Mouse (Mus musculus) heart, postnatal 0 days (tissue): ENCODE measurements around the gene Rpusd2. TPM values are rescaled to one million over a fixed set of nuclear protein-coding genes. Genes with fewer than 3 reads are reported as not detected.

Experiments used
- ATAC-seq: fragments of 200-750 bp; cut with Nextera tagmentation; 2 replicates; pipeline ENCODE4 v1.8.0; 2017; ENCODE audit warnings: low read depth, moderate number of reproducible peaks, moderate library complexity; ENCODE audit not compliant: insufficient read depth
- DNase-seq: peaks from one replicate; pipeline ENCODE4 v3.0.0-alpha.2; 2016; ENCODE audit warnings: low spot score
- H3K27ac ChIP-seq: fragments of 300-500 bp; sonication (generic); 2 replicates; pipeline ENCODE4 v1.5.1; 2014; ENCODE audit warnings: low read depth, mild to moderate bottlenecking
- H3K27me3 ChIP-seq: fragments of 300-500 bp; sonication (generic); 2 replicates; pipeline ENCODE4 v1.6.1; 2014; ENCODE audit warnings: low read length, mixed read lengths; ENCODE audit not compliant: control insufficient read depth, insufficient read depth
- H3K36me3 ChIP-seq: fragments of 300-500 bp; sonication (generic); replicated peaks from 2 replicates; pipeline ENCODE4 v1.6.1; 2014; ENCODE audit warnings: low read length, mixed read lengths; ENCODE audit not compliant: control insufficient read depth, insufficient read depth
- H3K4me1 ChIP-seq: fragments of 300-500 bp; sonication (generic); 2 replicates; pipeline ENCODE4 v1.6.1; 2014; ENCODE audit warnings: antibody characterized with exemption; ENCODE audit not compliant: control insufficient read depth, insufficient read depth
- H3K4me2 ChIP-seq: fragments of 300-500 bp; sonication (generic); 2 replicates; pipeline ENCODE4 v1.6.1; 2014; ENCODE audit warnings: low read depth, mild to moderate bottlenecking, low read length, moderate library complexity
- H3K4me3 ChIP-seq: fragments of 300-500 bp; sonication (generic); 2 replicates; pipeline ENCODE4 v1.5.1; 2014; ENCODE audit warnings: low read depth, low read length
- H3K9ac ChIP-seq: fragments of 300-500 bp; sonication (generic); replicated peaks from 2 replicates; pipeline ENCODE4 v1.6.1; 2014; ENCODE audit warnings: low read depth, low read length, mixed read lengths
- H3K9me3 ChIP-seq: fragments of 300-500 bp; sonication (generic); replicated peaks from 2 replicates; pipeline ENCODE4 v1.6.1; 2016; ENCODE audit warnings: low read length; ENCODE audit not compliant: control insufficient read depth
- CTCF ChIP-seq: IDR thresholded peaks from 2 replicates; pipeline ENCODE4 v1.5.1; 2016; ENCODE audit warnings: antibody characterized with exemption, control low read depth, low read depth
- EP300 ChIP-seq: IDR thresholded peaks from 2 replicates; pipeline ENCODE4 v1.6.1; 2016; ENCODE audit warnings: antibody characterized with exemption, low read depth
- WGBS: fragments of 180-500 bp; shearing (Covaris S2); extraction: QIAGEN DNeasy Blood & Tissue Kit; methylation state at CpG from one replicate; pipeline ENCODE4 v1.1.7; 2014; 5-methylcytosine and 5-hydroxymethylcytosine counted together
- polyA plus RNA-seq: library from polyadenylated mRNA; unstranded; fragments of >200 nt; fragmentation: Nextera tagmentation; extraction: Ambion mirVana; gene quantifications from 2 replicates; pipeline ENCODE4 v1.2.1, GENCODE M21; 2015
- total RNA-seq: library from RNA; depleted of rRNA; stranded (reverse); fragments of >200 nt; gene quantifications from 2 replicates; pipeline ENCODE4 v1.2.3, GENCODE M21; 2014; ENCODE audit warnings: low replicate concordance; rRNA removed

The Rpusd2 gene
- total RNA-seq (8.8 and 14.3 TPM in 2 replicates), polyA plus RNA-seq (2.6 and 3.3 TPM in 2 replicates)

DNA sequence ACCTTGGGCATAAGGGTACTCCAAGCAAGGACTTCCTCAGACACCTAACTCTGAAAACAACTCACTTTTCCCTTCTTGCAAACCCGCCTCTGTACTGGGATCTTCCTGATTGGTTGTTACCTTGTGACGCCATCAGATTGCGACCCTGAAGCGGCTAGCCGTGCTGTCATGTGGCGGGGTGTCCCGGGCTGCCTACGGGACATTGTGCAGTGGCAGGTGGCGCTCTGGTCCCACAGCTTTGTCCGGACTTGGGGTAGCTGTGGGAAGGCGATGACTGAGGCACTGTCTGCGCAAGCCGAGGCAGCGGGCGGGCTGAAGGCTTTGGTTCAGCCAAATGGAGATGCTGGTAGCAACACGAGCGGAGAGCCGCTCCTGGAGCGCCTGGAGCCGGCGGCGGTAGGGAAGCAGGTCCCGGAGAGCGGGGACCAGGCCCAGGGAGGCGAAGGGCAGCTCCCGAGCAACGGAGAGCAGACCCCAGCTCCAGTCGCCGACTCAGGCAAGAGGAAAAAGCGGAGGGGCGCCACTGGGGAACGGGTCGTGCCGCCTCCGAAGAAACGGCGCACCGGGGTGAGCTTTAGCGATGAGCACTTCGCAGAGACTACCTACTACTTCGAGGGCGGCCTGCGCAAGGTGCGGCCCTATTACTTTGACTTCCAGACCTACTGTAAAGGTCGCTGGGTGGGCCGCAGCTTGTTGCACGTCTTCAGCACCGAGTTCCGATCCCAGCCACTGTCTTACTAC, at the start of gene Rpusd2:
Gene Rpusd2 (plus strand): TSS at position 135 of the 741 bp plus-strand sequence.
- WGBS, result under 1% methylated on average over 49 of the region's 49 CpGs
- Histone ChIP-seq H3K4me3 (peak within 1 kb of the TSS; percentile 88), H3K9ac (peak within 1 kb of the TSS; percentile 71), H3K9me3 (no peaks in the 10 kb centered on the region), H3K36me3 (peaks cover 27% of the 10 kb centered on the region), H3K4me1 (0 out of 2 replicates have a peak, but pooled peaks cover 7% of the 10 kb centered on the region), H3K27me3 (no peaks in the 10 kb centered on the region), H3K4me2 (peak within 1 kb of the TSS; percentile 91), H3K27ac (peak within 1 kb of the TSS; percentile 89)
- peak; percentile 31 for TF ChIP-seq CTCF
- no peak for TF ChIP-seq EP300
- DNase-seq (peak; percentile 95), ATAC-seq (peak; percentile 99)

DNA sequence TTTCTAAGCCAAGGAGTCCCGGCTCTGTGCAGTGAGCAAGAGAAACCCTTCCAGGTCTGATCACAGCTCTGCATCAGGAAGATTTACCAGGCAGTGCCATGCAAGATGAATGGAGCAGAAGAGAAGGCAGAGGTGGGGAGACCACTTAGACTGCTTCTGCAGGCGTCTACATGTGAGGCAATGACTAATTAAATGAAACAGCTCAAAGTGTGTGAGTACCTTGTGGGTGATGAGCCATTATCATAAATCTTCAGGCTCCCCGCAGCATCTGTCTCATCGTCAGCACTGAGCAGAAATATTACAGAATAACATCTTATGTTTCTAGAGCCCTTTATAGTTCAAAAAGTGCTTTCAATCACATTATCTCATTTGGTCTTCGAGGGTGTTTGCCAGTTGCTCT, 39.1 kb upstream of the Rpusd2 start:
- no peaks in the 10 kb centered on the region for H3K36me3 ChIP-seq
- no peaks in the 10 kb centered on the region for H3K27me3 ChIP-seq
- H3K4me2 ChIP-seq, result no peak overlapping the region
- H3K27ac ChIP-seq, result no peak overlapping the region
- 62% methylated on average over 5 of the region's 5 CpGs for WGBS
- DNase-seq (no peak), ATAC-seq (no peak)
- H3K9ac ChIP-seq, result no peak overlapping the region
- H3K9me3 ChIP-seq, result no peaks in the 10 kb centered on the region
- TF ChIP-seq CTCF (no peak), EP300 (no peak)
- no peaks in the 10 kb centered on the region for H3K4me1 ChIP-seq
- H3K4me3 ChIP-seq, result no peak overlapping the region

DNA sequence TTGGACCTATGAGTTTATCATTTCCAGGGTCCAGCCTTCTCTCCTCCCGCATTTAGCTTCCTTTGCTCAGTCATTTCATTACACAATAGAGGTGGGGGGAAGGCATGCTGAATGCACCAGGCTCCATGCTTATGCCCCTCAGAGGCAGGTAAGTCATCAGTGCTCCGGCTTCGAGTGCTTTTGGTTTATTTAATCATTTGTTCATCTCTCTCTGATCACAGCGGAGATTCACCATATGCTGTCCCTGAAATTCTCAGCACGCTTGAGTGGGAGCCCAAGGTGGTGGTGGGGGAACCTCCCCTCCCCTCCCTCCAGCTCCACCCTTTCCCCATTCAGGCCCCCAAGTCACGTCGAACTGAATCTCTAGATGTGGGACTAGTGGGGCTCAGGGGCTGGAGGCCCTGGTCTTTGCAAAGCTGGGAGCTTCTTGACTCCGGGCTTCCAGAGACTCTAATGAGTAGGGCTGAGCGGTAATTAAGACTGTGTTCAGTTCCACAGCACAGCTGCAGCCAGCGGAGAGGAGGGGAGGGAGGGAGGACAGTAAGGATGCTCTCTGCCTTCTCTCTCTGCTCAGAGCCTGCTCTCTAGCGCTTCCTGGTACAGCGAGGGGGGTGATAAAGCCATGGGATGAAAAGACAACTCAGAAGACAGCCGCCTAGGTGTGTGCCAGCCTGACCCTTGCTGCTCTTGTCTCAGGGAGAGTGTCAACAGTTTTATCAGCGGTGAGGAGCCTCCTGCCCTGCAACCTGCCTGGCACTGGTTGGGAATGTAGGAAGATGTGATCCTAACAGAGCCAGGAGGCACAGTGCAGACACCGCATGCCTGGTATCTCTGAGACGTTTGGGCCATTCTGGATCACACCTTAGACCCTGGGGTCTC, 38.4 kb upstream of the Rpusd2 start:
- 46% methylated on average over 16 of the region's 16 CpGs for WGBS

DNA sequence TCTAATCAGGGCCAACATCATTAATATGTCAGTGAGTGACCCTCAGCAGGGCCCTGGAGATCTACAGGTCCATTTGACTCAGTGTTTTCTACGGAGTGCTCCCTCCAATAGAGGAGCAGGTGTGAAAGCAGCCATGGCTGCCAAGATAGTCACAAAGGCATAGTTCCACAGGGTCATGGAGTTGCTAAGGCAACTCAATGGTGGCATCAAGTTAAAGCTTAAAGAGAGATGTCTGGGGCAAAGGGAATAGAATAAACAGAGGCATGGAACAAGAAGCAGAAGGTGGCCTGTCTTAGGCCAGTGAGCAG, 37.8 kb upstream of the Rpusd2 start:
- H3K27me3 ChIP-seq, result no peaks in the 10 kb centered on the region
- no peak overlapping the region for H3K4me3 ChIP-seq
- no peaks in the 10 kb centered on the region for H3K9me3 ChIP-seq
- WGBS, result 50% methylated on average over 1 of the region's 1 CpGs
- H3K9ac ChIP-seq, result no peak overlapping the region
- DNase-seq (no peak), ATAC-seq (no peak)
- no peaks in the 10 kb centered on the region for H3K36me3 ChIP-seq
- H3K4me2 ChIP-seq, result no peak overlapping the region
- no peaks in the 10 kb centered on the region for H3K4me1 ChIP-seq
- TF ChIP-seq CTCF (no peak), EP300 (no peak)
- H3K27ac ChIP-seq, result no peak overlapping the region

More for the DNA sequence above, 38.4 kb upstream of the Rpusd2 start:
- no peak overlapping the region for H3K4me3 ChIP-seq
- ATAC-seq, result no peak
- no peaks in the 10 kb centered on the region for H3K27me3 ChIP-seq
- no peaks in the 10 kb centered on the region for H3K4me1 ChIP-seq
- no peaks in the 10 kb centered on the region for H3K9me3 ChIP-seq
- no peak overlapping the region for H3K4me2 ChIP-seq
- TF ChIP-seq CTCF, result no peak
- TF ChIP-seq EP300, result no peak
- no peak for DNase-seq
- H3K9ac ChIP-seq, result no peak overlapping the region
- H3K27ac ChIP-seq, result no peak overlapping the region
- H3K36me3 ChIP-seq, result no peaks in the 10 kb centered on the region

DNA sequence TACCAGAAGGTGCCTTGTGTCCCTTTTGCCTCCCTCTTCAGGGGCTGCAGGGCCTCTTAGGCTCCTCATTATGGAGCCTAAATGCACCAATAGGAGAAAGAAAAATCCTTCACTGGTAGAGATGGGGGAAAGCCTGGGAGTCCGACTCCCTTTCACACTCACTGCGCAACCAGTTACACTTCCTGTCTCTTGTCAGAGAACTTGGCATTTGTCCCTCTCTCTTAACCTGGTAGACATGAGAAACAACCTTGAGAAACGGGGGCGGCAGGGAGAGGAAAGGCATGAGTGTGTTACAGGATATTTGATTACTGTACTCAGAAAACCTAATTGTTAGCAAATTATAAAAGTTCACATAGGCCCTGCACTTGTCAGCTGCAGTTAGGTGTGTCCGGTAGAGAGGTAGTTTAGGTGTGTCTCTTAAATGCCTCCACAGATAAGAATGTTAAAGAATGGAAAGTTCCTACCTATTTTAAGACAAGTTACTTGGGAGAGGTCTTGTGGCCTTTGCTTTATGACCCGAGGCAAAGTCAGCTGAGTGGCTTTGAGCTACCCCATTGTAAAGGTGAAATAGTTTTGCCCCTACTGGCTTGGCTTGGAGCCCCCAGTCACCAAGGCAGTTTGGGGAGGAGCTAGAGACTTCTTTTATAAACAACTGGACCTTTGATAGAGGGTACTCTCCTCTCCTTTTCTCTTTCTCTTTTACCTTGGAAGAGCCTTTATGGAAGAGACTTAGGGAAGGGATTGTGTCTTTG, 36.3 kb upstream of the Rpusd2 start:
- WGBS, result 53% methylated on average over 6 of the region's 6 CpGs
- H3K9ac ChIP-seq, result no peak overlapping the region
- H3K4me1 ChIP-seq, result no peaks in the 10 kb centered on the region
- H3K9me3 ChIP-seq, result no peaks in the 10 kb centered on the region
- no peaks in the 10 kb centered on the region for H3K27me3 ChIP-seq
- no peak overlapping the region for H3K27ac ChIP-seq
- no peaks in the 10 kb centered on the region for H3K36me3 ChIP-seq
- DNase-seq (no peak), ATAC-seq (no peak)
- no peak for TF ChIP-seq CTCF
- no peak for TF ChIP-seq EP300
- no peak overlapping the region for H3K4me3 ChIP-seq
- H3K4me2 ChIP-seq, result no peak overlapping the region
